Mouse (Mus musculus) urinary bladder, postnatal 25 days (tissue): ENCODE measurements around the gene Ankrd36.
A peak's percentile ranks its signal among the peaks of the same experiment; 100 is the strongest.

Experiments
- DNase-seq: peaks from one replicate; pipeline ENCODE4 v3.0.0; 2022; ENCODE audit warnings: low spot score

Gene Ankrd36

DNA sequence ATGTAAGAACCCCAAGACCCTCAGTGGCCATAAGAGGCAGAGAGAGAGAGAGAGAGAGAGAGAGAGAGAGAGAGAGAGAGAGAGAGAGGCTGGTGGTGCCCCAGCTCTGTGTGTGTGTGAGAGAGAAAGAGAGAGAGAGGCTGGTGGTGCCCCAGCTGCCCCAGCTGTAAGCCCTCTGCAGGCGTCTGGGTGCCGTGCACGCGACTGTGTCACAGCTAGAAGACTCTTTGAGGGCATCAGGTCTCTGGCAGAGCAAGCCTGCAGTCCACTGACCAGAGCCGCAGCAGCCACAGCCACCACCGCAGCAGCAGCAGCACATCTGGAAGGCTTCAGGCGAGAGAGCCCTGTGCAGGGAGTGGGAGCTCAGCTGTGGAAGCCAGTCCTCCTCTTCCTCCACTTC, 114.8 kb downstream of the Ankrd36 start:
- no peak for DNase-seq

DNA sequence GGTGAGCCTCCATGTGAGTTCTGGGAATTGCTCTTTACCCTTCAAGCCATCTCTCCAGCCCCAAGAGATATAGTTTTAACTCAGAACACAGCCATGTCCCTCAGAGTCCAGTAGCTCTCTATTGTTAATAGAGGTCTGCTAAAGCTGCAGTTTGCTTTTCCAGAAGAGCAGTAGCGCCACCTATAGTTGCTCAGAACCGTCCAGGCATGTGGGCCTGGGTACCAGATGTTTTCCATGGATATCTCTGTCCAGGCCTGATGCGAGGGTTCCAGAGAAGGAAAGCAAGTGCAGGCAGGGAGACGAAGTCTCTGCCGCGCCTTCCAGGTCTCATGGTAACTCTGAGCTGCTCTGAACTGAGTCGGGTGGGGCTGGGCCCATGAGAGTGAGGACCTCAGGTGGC, 122.3 kb downstream of the Ankrd36 start:
- DNase-seq: no peak

DNA sequence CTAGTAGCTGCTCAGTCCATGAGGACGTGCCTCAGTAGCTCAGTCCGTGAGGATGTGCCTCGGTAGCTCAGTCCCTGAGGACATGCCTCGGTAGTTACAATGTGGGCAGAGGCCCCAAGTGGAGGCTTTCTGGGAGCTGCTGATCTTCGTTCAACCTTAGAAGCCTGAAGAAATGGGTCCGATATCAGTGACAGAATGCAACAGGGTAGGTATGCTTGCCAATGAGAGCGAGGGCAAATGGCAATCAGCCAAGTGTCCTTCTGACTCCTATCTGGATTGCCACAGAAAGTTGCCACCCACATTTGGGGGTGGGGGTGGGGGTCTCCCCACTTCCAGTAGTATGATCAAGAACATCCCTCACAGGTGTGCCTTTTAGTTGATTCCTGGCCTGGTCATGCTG, 131.3 kb downstream of the Ankrd36 start:
- no peak for DNase-seq

DNA sequence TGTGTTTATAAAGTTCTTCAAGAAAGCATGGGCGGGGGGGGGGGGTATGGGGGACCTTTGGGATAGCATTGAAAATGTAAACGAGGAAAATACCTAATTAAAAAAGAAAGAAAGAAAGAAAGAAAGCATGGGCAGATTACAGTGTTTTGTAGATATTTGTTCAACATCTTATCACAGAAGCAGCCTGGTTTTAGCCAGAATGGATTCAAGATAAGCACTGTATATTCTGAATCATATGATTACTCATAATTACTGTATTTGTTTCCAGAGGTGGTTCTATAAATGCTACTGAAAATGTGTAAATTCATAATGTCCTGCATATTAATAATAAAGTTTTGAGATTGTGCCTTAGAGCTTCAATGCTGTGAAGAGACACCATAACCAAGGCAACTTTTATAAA, 131.8 kb downstream of the Ankrd36 start:
- no peak for DNase-seq

DNA sequence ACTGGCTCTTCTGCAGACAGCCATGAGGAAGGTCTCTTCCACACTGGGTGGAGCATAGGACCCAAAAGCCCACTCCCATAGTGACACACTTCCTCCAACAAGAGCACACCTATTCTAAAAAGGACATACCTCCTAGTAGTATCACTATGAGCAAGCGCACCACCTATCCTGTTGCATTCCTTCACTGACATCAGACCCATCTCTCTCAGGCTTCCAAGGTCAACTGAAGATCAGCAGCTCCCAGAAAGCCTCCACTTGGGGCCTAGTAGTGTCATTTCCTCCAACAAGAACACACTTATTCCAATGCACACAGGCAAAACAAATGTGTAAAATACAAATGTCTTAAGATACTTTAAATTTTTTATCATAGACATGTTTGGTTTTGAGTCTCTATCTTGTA, 132.3 kb downstream of the Ankrd36 start:
- DNase-seq: no peak

DNA sequence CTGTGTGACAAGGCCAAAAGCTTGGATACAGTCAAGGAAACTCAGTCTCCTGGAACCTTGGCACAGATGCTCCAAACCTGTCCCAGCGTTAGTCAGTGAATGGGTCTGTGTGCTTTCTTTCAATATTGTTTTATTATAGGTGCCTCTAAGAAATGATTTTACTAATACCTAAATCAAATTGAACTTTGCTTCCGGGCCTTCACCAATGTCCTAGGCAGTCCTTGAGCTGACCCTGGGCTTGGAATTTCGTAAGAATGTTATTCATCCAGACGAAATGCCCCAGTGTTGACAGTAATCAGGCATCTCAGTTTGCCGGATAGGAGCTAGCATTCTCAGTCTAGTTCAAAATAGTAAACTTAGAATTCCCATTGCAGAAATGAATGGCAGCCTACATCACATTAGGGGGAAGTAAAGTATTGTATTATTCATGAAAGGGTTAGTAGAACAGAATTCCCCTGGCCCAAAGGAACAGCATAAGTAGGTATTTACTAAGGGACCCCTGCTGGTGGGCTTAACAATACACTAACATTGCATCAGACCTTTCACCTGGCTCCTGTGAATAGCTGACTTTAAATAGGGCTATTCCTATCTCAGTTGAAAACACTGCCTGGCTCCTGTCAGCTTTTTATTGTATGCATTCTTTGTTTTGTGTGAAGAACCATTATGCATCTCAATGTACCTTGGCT, 132.9 kb downstream of the Ankrd36 start:
- no peak for DNase-seq

DNA sequence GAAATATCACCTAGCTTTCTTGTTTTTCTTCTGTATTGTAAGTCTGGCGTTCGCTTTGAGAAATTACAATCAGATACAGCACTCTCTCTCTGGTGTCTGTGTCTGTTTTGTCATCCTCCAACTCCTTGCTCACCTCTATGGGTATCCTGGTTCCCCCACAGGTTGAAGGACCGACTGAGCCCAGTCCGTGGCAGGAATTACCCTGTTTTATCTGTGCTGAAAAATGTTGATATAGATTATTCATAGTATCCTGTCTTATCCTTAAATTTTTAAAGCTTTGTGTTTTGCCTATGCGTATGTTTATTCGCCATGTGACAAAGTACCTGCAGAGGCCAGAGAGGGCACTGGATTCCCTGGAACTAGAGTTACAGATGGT, 133.5 kb downstream of the Ankrd36 start:
- no peak for DNase-seq

DNA sequence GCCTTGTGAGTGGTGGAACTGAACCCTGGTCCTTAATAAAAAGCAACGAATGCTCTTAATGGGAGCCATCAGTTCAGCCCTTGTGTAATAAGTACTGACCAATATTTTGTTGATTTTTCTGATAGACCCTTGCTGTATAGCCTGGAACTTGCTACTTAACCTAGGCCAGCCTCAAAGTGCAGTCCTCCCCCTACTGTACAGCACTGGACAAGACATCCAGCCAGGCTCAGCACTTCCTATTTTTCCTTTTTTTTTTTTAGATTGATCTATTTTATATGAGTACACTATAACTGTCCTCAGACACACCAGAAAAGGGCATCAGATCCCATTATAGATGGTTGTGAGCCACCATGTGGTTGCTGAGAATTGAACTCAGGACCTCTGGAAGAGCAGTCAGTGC, 133.9 kb downstream of the Ankrd36 start:
- DNase-seq: no peak

DNA sequence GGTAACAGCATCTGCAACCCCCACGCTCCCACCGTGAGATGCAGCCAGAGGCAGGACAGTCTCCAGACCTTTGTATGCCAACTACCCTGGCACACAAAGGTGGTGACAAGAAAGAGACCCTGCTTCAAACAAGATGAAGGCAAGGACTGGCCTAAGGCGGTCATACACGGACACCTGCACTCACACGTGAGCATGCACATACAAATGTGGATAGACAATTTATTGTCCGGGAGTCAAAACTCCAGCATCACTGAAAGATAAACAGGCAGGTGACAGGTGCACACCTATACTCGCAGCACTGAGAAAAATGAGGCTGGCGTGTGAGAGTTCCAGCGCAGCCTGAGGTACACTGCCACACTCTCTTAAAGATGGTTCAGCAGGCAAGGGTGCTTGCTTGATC, 136.5 kb downstream of the Ankrd36 start:
- no peak for DNase-seq

DNA sequence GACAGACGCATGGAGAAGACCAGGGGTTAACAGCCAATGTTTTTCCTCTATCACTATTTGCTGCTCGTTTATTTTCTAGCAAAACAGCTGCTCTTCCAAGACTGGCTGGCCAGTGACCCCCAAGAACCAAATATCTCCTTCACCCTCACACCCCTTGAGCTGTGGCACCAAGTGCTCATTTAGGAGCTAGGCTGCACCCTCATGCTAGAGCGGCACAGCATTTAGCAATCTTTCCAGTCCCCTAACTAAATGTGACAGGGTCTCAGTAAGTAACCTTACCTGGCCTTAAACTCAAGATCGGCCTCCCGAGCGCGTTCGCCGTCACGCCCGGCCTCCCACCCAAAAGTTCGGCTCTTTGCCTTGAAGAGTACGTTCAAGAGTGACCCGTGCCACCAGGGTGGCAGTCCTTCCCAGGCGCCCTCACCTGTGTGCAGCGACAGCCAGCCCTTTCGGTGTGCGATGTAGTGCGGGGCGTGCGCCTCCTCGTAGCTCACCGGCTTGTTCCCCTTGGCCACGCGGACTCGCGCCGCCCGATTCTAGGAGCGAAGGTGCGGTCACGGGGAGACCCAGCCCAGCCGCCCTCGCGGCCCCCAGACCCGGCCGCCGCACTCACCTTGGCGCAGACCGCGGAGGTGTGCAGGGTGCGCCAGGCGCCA, 137.5 kb downstream of the Ankrd36 start:
- peak; percentile 38 for DNase-seq

DNA sequence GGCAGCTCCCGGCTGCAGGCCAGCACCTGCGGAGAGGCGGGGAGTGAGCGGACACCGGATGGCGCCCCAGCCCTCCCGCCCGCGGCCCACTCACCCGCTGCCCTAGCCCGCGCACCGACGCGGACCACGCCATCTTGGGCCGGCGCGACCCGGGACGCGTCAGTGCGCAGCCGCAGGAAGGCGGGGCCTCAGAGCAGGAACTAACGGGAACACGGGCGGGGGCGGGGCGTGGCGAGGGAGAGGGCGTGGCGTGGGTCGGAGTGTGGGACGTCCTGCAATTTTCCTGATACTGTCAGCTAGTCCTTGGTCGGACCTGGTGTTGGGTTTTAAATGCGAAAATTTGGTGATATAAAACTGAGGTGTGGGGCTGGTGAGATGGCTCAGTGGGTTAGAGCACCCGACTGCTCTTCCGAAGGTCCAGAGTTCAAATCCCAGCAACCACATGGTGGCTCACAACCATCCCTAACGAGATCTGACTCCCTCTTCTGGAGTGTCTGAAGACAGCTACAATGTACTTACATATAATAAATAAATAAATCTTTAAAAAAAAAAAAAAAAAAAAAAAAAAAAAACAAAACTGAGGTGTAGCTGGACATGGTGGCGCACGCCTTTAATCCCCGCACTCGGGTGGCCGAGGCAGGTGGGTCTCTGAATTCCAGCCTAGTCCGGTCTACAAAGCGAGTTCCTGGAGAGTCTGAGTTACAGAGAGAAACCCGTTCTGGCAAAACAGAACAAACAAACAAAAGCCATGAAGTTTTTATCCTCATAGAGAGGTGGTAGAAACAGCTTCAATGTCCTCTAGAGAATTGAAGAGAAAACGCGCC, 138.3 kb downstream of the Ankrd36 start:
- peak; percentile 92 for DNase-seq

DNA sequence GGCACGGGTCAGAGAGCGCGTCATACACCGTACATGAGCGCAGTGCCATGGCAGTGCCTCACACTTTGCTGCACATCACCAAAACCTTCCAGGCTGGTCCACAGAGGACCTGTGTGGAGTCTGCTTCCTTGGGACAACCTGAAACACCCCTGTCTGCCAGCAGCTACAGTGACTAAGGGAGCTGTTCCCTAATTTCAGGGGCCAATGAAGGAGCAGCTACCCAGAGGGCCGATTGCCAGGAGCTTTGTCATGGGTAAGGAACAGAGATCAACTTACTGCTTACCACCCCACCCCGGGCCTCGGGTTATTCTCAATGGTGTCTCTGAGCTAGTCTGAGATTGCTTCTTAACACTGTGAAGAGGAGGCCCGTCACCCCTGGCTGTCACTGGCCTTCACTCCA, 145.7 kb downstream of the Ankrd36 start:
- no peak for DNase-seq

DNA sequence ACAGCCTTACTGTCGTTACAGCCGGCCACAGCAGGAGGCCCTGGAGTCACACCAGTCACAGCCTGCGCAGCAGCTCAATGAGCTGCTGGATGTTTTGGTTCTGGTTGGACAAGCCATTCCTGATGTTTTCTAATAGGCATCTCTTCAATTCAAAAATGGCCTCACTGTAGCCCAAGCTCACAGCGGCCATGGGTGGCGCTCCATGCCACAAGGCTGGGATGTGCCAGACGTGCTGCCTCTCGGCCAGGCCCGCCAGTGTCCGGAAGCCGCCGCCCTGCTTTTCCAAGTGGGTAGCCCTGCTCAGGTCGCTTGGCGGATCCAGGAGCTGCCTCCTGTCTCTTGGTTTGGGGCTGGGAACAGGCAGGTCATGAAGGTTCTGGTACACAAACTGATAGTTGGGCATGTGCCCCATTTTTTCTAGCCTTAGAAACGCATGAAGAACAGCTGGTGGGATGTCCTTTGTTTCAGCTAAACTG, 146.2 kb downstream of the Ankrd36 start, which contains the start of gene Mrps24:
TSS of gene Mrps24 (minus strand) at position 51 of the 476 bp plus-strand sequence.
- no peak for DNase-seq

DNA sequence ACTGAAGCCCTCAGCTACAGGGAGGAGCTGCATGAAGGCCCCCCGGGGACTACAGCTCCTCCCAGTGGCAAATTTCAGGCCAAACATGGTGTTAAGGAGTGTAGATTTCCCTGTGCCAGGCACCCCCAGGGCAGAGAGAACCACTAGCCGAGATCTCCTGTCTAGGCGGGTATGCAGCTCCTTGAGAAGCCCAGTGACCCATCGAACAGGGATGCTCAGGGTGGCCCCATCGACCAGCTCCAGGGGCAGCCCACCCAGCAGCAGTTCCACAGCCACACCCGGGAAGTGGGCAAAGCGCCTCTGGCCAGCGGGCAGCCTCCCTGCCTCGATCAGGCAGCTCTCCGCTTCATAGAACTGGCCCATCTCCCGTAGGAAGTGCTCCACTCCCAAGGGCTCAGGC, 146.8 kb downstream of the Ankrd36 start:
- no peak for DNase-seq

DNA sequence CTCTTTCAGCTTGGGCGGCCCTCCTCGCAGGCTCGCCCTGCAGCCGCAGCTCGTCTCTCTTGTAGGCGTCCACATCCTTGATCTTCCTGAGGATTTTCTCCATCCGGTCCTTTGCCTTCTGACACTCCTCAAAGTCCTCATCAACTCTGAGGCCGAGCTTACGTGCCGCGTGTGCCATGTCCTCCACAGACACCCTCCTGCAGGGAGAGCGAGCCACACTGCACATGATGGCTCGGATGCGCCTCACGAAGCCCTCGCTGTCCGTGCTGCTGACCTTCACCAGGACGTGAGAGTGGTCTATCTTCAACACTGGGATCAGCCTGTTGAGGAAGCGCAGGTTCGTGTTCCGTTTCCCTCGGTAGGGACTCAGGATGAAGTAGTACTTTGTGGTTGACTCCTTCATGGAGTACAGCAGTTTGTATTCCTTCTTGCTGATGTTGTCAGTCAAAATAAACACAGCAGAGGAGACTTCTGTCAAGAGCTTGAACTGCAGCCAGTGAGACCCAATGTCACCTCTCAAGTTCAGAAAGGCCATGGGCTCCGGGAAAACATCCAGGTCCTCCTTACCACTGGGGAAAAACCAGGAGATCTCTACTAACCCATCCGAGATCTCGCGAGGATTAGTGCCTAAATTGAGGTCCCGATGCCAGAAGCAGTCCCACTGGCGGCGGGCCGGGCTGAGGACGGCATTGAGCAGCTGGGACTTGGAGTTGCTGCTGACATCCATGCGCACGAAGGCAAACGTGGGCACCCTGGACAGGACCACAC, 147.6 kb downstream of the Ankrd36 start:
- DNase-seq: no peak

DNA sequence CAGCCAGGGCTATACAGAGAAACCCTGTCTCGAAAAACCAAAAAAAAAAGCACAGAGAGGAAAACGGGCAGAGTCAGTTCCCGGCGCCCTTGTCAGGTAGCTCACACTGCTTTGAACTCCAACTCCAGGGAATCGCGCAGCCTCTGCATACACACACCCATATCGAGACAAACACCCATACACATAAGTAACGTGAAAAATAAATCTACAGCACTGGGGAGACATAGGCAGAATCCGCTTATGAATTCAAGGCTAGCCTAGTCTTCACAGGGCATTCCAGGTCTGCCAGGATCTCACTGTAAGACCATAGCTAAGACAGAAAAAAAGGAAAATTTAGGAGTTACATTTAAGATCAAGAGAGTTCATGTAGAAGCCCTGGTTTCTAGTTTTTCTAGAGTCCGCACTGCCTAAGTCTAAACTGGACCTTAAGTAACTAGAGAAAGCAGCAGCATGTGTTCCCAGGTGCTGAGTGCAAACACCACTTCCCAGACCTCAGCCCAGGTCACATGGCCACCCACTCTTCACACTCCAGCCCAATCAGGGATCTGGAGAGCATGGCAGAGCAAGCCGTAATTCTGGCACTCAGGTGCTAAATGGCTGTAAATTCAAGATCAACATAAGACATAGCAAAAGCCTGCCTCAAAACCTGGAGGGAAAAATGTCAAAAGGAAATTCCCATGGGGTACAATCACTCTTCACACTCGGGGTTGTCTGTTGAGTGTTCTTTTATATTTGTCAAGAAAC, 149.3 kb downstream of the Ankrd36 start:
- DNase-seq: no peak

DNA sequence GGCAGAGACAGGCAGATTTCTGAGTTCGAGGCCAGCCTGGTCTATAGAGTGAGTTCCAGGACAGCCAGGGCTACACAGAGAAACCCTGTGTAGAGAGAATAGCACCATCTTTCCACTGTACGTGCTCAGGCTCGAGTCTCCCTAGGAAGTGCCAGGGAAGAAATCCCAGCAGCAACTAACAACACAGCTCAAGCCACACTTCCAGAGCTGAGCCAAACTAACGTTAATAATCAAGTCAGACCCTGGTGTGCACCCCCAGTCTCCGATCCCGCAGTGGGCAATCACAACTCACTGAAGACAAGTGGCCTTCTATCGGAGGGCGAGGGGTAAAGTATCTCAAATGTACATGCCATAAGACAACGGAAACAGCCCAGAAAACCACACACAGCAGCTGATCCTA, 160.1 kb downstream of the Ankrd36 start:
- DNase-seq: no peak

DNA sequence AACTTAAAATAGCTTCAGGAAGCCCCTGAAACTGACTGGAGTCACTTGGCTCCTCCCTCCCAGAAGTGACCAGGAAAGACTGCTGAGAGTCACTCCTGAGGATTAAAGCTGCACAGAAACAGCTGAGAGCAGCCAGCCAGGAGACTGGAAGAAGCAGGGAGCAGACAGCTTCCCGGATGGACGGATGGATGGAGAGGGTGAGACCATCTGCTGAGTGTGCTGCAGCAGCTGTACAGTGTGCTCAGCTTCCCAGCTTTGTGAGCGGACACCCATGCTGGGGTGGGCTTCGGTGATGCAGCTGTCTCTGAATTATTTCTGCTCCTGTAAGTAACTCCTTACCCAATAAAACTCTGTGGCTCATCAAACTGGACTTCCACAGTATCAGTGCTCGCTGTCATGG, 162.9 kb downstream of the Ankrd36 start:
- DNase-seq: no peak

DNA sequence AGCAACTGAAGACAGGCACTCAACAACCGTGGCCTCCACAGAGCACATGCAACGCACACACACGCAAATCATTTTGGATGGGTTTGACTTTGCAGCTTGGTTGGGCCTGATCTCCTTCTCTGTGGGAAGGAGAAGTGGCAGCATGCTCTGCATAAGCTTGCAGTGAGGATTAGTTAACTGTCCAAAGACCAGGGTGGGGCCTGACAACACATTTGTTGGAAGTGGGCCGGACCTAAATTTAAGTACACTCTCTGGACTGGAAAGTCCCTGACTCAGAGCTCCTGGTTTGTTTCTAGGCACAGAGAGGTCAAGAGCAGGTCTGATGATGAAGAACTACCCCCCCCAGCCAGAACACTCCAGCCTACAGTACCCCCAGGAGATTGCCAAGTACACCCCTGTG, 164.8 kb downstream of the Ankrd36 start:
- DNase-seq: no peak

DNA sequence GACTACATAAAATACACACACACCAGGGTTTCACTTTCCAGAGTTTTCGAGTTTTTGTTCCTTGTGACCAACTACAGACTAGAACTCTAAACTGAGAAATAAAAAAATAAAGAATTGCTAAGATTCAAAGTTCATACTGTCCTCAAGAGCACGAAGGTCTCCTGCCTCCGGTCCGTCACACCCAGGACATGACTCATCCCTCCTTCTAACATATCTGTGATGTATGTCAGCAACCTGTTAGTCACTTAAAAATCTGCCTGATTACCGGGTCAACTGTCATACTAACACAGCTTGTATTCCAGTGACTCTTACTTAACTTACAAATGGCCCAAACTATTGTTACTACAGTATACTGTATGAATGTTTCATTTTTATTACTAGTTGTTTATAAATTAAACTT, 167.7 kb downstream of the Ankrd36 start:
- no peak for DNase-seq
